Mouse (Mus musculus) kidney, postnatal 0 days (tissue): ENCODE measurements around the gene Gm49342. TPM values are rescaled to one million over a fixed set of nuclear protein-coding genes. Genes with fewer than 3 reads are reported as not detected.
"Not testable (repeated sequence)": the region's sequence is repeated elsewhere in the genome, so short reads cannot be mapped to it uniquely, and the experiment has no call there.

Experiments used
- ATAC-seq: fragments of 200-750 bp; cut with Nextera tagmentation; replicated peaks from 2 replicates; pipeline ENCODE4 v1.8.0; 2017; ENCODE audit warnings: low read depth, moderate number of reproducible peaks, moderate TSS enrichment, moderate library complexity; ENCODE audit not compliant: low FRiP score
- DNase-seq: peaks from one replicate; pipeline ENCODE4 v3.0.0-alpha.2; 2016; ENCODE audit warnings: low spot score
- H3K27ac ChIP-seq: fragments of 300-500 bp; sonication (generic); 2 replicates; pipeline ENCODE4 v1.5.1; 2014; ENCODE audit warnings: mild to moderate bottlenecking
- H3K27me3 ChIP-seq: fragments of 300-500 bp; sonication (generic); 2 replicates; pipeline ENCODE4 v1.6.1; 2014; ENCODE audit warnings: low read length, mixed read lengths; ENCODE audit not compliant: insufficient read depth
- H3K36me3 ChIP-seq: fragments of 300-500 bp; sonication (generic); 2 replicates; pipeline ENCODE4 v1.6.1; 2014; ENCODE audit warnings: low read length, mixed read lengths; ENCODE audit not compliant: insufficient read depth
- H3K4me1 ChIP-seq: fragments of 300-500 bp; sonication (generic); replicated peaks from 2 replicates; pipeline ENCODE4 v1.6.1; 2014; ENCODE audit warnings: antibody characterized with exemption, low read length, mixed read lengths; ENCODE audit not compliant: insufficient read depth
- H3K4me2 ChIP-seq: fragments of 300-500 bp; sonication (generic); 2 replicates; pipeline ENCODE4 v1.6.1; 2014; ENCODE audit warnings: mild to moderate bottlenecking, low read length, moderate library complexity, mixed read lengths
- H3K4me3 ChIP-seq: fragments of 300-500 bp; sonication (generic); replicated peaks from 2 replicates; pipeline ENCODE4 v1.5.1; 2014; ENCODE audit warnings: low read depth, low read length
- H3K9ac ChIP-seq: fragments of 300-500 bp; sonication (generic); 2 replicates; pipeline ENCODE4 v1.6.1; 2014; ENCODE audit warnings: low read depth, low read length
- H3K9me3 ChIP-seq: fragments of 300-500 bp; sonication (generic); replicated peaks from 2 replicates; pipeline ENCODE4 v1.6.1; 2016; ENCODE audit warnings: low read length, inconsistent platforms, mixed read lengths
- CTCF ChIP-seq: IDR thresholded peaks from 2 replicates; pipeline ENCODE4 v1.5.1; 2016; ENCODE audit warnings: antibody characterized with exemption, low read depth, mild to moderate bottlenecking, moderate library complexity
- WGBS: fragments of 180-500 bp; shearing (Covaris S2); extraction: QIAGEN DNeasy Blood & Tissue Kit; methylation state at CpG from one replicate; pipeline ENCODE4 v1.1.7; 2014; 5-methylcytosine and 5-hydroxymethylcytosine counted together
- polyA plus RNA-seq: library from polyadenylated mRNA; unstranded; fragments of >200 nt; fragmentation: Nextera tagmentation; extraction: Ambion mirVana; gene quantifications from 2 replicates; pipeline ENCODE4 v1.2.1, GENCODE M21; 2015

Gene Gm49342
- not detected in 2 replicates for polyA plus RNA-seq

DNA sequence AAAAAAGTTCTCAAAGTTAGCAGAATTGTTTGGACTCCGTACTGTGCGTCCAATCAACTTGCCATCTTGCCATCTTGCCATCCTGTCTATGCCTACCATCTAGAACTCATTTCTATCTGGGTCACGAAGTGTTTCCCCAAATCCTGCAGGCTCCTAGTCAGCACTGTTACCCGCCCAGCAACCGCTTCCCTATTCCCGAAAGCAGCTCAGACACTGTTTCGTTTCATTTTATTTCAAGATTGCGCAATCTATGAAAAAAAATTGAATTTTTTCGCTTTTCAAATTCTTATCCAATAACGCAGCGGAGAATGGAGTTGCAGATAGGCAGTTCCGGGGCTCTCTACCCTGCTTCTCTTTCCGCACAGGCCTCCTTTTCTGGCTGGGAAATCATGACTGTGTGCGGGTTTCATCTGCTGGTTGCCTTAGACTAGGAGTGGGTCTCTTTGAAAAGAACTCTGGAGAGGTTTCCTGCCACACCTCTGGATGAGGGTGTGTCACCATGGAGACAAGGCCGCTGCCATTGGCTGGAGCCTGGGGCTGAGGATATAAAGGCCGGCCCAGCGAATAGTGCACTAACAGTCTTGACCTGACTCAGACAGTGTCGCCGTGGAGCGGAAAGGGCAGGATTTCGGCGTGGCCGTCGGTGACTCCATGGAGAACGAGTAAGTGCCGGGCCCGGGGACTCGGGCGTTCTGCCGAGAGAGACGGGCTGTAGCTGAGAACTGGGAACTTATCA lies at the start of gene Gm49342:
Gene Gm49342, plus strand, starts transcription at position 586 of the 736 bp plus-strand sequence.
- peak within 1 kb of the TSS; percentile 89 for H3K27ac ChIP-seq
- peak within 1 kb of the TSS; percentile 69 for H3K4me2 ChIP-seq
- peak within 1 kb of the TSS; percentile 49 for H3K4me3 ChIP-seq
- no peaks in the 10 kb centered on the region for H3K36me3 ChIP-seq
- H3K4me1 ChIP-seq, result no peaks in the 10 kb centered on the region
- H3K9me3 ChIP-seq, result no peaks in the 10 kb centered on the region
- H3K27me3 ChIP-seq, result no peaks in the 10 kb centered on the region
- no peak; the same call in none of the 2 replicates for TF ChIP-seq CTCF
- DNase-seq (peak; percentile 96), ATAC-seq (peak; percentile 99)
- WGBS, result 16% methylated on average over 31 of the region's 31 CpGs
- H3K9ac ChIP-seq, result peak within 1 kb of the TSS; percentile 43

DNA sequence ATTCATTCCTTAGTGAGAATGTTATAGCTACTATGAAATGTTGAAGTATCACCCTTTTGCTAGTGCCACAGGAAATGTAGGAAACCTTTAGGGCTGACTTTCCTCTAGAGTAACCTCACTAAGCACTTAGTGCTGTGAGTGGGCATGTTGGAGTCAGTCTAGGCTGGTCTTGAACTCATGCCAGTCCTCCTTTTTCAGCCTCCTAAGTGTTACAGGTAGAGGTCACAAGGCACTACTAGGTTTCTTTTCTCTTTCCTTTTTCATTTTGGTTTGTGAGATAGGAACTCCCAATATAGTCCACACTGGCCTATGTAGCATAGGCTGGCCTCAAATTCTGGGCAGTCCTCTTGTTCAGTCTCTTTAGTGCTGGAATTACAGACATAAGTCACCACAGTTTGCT lies 48.9 kb upstream of the Gm49342 start:
- Histone ChIP-seq H3K4me1 (no peaks in the 10 kb centered on the region), H3K4me2 (no peak overlapping the region), H3K4me3 (no peak overlapping the region), H3K9me3 (no peaks in the 10 kb centered on the region), H3K27me3 (no peaks in the 10 kb centered on the region), H3K36me3 (no peaks in the 10 kb centered on the region), H3K27ac (no peak overlapping the region), H3K9ac (no peak overlapping the region)
- no peak for ATAC-seq
- TF ChIP-seq CTCF, result no peak
- DNase-seq, result no peak

GRCm38 (mm10) chr14:50895985-50896746 lies 48.2 kb upstream of the Gm49342 start:
- Histone ChIP-seq H3K27me3 (no peaks in the 10 kb centered on the region), H3K4me1 (no peaks in the 10 kb centered on the region), H3K9ac (peak overlapping the region; percentile 46), H3K4me2 (peak overlapping the region; percentile 63), H3K4me3 (peak overlapping the region; percentile 29), H3K27ac (no peak overlapping the region), H3K9me3 (no peaks in the 10 kb centered on the region), H3K36me3 (no peaks in the 10 kb centered on the region)
- peak; percentile 70 for DNase-seq
- no peak for TF ChIP-seq CTCF
- no peak; the same call in 1 of the 2 replicates for ATAC-seq
- 11% methylated on average over 19 of the region's 19 CpGs for WGBS

DNA sequence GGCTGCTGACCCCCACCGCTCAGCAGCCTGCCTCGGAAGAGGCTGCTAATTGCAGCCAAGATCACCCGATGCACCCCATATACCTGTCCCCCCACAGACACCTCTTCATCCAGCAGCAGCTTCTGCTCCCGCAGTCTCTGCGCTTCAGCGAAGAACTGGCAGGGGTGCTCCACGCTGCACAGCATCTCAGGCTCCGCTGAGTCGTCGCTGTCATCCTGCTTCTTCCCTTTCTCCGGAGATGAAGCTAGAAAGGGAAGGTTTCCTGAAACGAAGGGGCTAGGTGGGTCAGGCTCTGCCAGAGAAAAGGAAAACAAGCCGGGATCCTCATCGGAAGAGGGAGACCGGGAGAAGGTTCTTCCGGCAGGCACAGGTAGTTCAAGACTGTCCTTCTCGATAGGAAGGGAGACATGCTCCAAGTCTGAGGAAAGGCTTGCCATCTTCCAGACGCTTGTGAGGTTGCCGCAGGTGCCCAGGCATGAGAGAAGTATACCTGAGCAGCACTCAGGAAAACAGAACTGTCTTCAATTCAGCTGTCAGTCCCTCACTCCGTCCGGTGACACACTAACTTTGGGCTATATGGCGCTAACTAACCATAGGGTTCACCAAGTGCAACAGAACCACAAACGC lies 47.5 kb upstream of the Gm49342 start:
- no peak for TF ChIP-seq CTCF
- Histone ChIP-seq H3K4me3 (peak overlapping the region; percentile 29), H3K4me2 (peak overlapping the region; percentile 63), H3K9me3 (no peaks in the 10 kb centered on the region), H3K27me3 (no peaks in the 10 kb centered on the region), H3K36me3 (no peaks in the 10 kb centered on the region), H3K27ac (no peak overlapping the region), H3K9ac (peak overlapping the region; percentile 46), H3K4me1 (no peaks in the 10 kb centered on the region)
- peak; percentile 12 for DNase-seq
- WGBS, result 18% methylated on average over 23 of the region's 23 CpGs
- 0 out of 2 replicates have a peak, but pooled peaks have one; percentile 50 for ATAC-seq

DNA sequence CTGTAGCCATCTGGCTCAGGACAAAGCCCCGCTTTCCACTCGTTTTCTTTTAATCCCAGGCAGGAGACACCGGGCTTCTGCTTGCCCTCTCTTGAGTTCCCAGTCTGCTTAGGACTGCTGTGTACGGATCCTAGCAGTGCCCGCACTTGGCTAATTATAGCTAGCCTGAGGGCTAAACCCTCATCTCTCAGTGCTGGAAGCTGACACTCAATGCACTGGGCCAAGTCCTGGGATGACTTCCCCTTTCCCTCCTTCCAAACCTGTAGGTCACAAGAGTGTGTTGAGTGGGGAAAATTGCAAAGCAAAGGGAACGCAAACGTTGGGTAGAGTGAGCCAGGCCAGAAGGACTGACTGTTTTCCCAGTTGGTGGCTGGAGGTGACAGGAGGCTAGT lies 46.9 kb upstream of the Gm49342 start, which contains the start of gene Klhl33:
Gene Klhl33, minus strand, starts transcription at position 134 of the 392 bp plus-strand sequence.
- peak within 1 kb of the TSS; percentile 63 for H3K4me2 ChIP-seq
- DNase-seq (no peak), ATAC-seq (no peak)
- no peaks in the 10 kb centered on the region for H3K4me1 ChIP-seq
- no peak for TF ChIP-seq CTCF
- H3K27ac ChIP-seq, result no peak within 1 kb of the TSS
- H3K4me3 ChIP-seq, result peak within 1 kb of the TSS; percentile 29
- no peaks in the 10 kb centered on the region for H3K9me3 ChIP-seq
- peak within 1 kb of the TSS; percentile 46 for H3K9ac ChIP-seq
- no peaks in the 10 kb centered on the region for H3K36me3 ChIP-seq
- H3K27me3 ChIP-seq, result no peaks in the 10 kb centered on the region
- WGBS, result 48% methylated on average over 7 of the region's 7 CpGs

DNA sequence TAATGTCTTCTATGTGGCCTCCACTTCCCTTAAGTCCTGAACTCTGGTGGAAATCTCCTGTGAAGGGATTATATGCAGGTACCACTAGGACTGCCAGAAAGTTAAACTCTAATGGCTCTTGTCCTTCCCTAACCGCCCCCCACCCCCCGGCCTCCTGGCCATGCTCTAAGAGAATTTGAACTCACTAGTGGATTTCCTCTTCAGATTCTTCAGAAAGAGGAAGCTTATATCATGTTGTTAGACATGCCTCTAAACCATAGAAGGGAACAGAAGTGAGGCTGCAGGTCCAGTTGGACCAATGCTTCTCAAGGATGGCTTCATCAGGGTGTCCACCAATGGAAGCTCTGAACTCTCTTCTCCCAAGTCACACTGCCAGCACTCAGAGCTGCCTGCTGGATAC lies 46.3 kb upstream of the Gm49342 start:
- not testable (repeated sequence) for H3K4me2 ChIP-seq, H3K4me1 ChIP-seq, H3K9me3 ChIP-seq, H3K27ac ChIP-seq, H3K27me3 ChIP-seq, H3K9ac ChIP-seq, H3K4me3 ChIP-seq, H3K36me3 ChIP-seq, ATAC-seq, DNase-seq
- 83% methylated on average over 2 of the region's 2 CpGs for WGBS
